Mouse (Mus musculus) liver, postnatal 0 days (tissue): ENCODE results near the gene Spsb1. TPM values are rescaled to one million over a fixed set of nuclear protein-coding genes. Genes with fewer than 3 reads are reported as not detected.
A peak's percentile ranks its signal among the peaks of the same experiment; 100 is the strongest.

Experiments used
- ATAC-seq: fragments of 200-750 bp; cut with Nextera tagmentation; 2 replicates; pipeline ENCODE4 v1.8.0; 2017; ENCODE audit warnings: mild to moderate bottlenecking, moderate library complexity
- DNase-seq: peaks from one replicate; pipeline ENCODE4 v3.0.0-alpha.2; 2016
- H3K27ac ChIP-seq: fragments of 300-500 bp; sonication (generic); 2 replicates; pipeline ENCODE4 v1.5.1; 2014; ENCODE audit warnings: antibody characterized with exemption, moderate library complexity, mild to moderate bottlenecking, low read depth
- H3K27me3 ChIP-seq: fragments of 300-500 bp; sonication (generic); 2 replicates; pipeline ENCODE4 v1.6.1; 2014; ENCODE audit warnings: low read length, control low read depth, mixed read lengths; ENCODE audit not compliant: insufficient read depth
- H3K36me3 ChIP-seq: fragments of 300-500 bp; sonication (generic); replicated peaks from 2 replicates; pipeline ENCODE4 v1.6.1; 2014; ENCODE audit warnings: mild to moderate bottlenecking, control low read depth, low read length, moderate library complexity, mixed read lengths; ENCODE audit not compliant: insufficient read depth
- H3K4me1 ChIP-seq: fragments of 300-500 bp; sonication (generic); 2 replicates; pipeline ENCODE4 v1.6.1; 2014; ENCODE audit warnings: antibody characterized with exemption, mild to moderate bottlenecking, control low read depth; ENCODE audit not compliant: insufficient read depth
- H3K4me2 ChIP-seq: fragments of 300-500 bp; sonication (generic); 2 replicates; pipeline ENCODE4 v1.6.1; 2014; ENCODE audit warnings: low read depth, mild to moderate bottlenecking, low read length, moderate library complexity, mixed read lengths
- H3K4me3 ChIP-seq: fragments of 300-500 bp; sonication (generic); 2 replicates; pipeline ENCODE4 v1.5.1; 2014; ENCODE audit warnings: low read depth, low read length
- H3K9ac ChIP-seq: fragments of 300-500 bp; sonication (generic); replicated peaks from 2 replicates; pipeline ENCODE4 v1.6.1; 2014; ENCODE audit warnings: mild to moderate bottlenecking, moderate library complexity
- H3K9me3 ChIP-seq: fragments of 300-500 bp; sonication (generic); 2 replicates; pipeline ENCODE4 v1.6.1; 2016; ENCODE audit warnings: mild to moderate bottlenecking, control low read depth, low read length, mixed read lengths
- CTCF ChIP-seq: sonication (generic); IDR thresholded peaks from 2 replicates; pipeline ENCODE4 v1.5.1; 2016; ENCODE audit warnings: antibody characterized with exemption, low read depth
- EP300 ChIP-seq: IDR thresholded peaks from 2 replicates; pipeline ENCODE4 v1.6.1; 2016; ENCODE audit warnings: antibody characterized with exemption, low read depth, mild to moderate bottlenecking
- WGBS: fragments of 180-500 bp; shearing (Covaris S2); extraction: QIAGEN DNeasy Blood & Tissue Kit; methylation state at CpG from one replicate; pipeline ENCODE4 v1.1.7; 2014; ENCODE audit not compliant: insufficient replicate concordance; 5-methylcytosine and 5-hydroxymethylcytosine counted together
- polyA plus RNA-seq: library from polyadenylated mRNA; unstranded; fragments of >200 nt; fragmentation: Nextera tagmentation; extraction: Ambion mirVana; gene quantifications from 2 replicates; pipeline ENCODE4 v1.2.1, GENCODE M21; 2015

The Spsb1 gene
- polyA plus RNA-seq, 1 experiment from 2014 or later: 1.7 TPM

DNA sequence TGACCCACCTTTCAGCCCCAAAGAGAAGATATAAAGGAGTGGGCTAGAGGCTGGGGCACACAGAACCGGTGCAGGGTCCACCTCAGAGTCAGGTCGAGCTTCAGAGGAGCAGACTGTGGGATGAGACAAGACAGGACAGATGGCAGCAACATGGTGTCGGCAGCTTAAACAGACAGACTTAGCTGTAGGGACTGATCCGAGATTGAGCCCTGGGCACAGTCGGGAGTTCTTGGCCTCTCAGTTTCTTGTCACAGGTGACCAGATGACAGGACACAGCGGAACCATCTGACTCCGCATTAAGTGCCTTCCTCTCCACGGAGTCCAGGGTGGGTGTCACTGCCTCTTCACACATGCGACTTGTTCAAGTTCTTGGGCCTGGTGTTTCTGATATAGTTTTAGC lies 12.1 kb upstream of the Spsb1 start:
- Histone ChIP-seq H3K27ac (no peak overlapping the region), H3K4me2 (no peak overlapping the region), H3K9me3 (no peaks in the 10 kb centered on the region), H3K9ac (no peak overlapping the region), H3K27me3 (no peaks in the 10 kb centered on the region), H3K36me3 (no peaks in the 10 kb centered on the region), H3K4me1 (peaks cover 9% of the 10 kb centered on the region; the same call in 1 of the 2 replicates), H3K4me3 (no peak overlapping the region)
- 79% methylated on average over 9 of the region's 9 CpGs for WGBS
- no peak for TF ChIP-seq CTCF
- no peak for TF ChIP-seq EP300
- DNase-seq (no peak), ATAC-seq (no peak)

- no peak for DNase-seq
- no peak overlapping the region for H3K4me2 ChIP-seq
- H3K9ac ChIP-seq: no peak overlapping the region
- TF ChIP-seq EP300 (no peak), CTCF (no peak)
- ATAC-seq: 0 out of 2 replicates have a peak, but pooled peaks have one; percentile 7
- H3K36me3 ChIP-seq: no peaks in the 10 kb centered on the region
- no peaks in the 10 kb centered on the region for H3K9me3 ChIP-seq
- peaks cover 9% of the 10 kb centered on the region; the same call in 1 of the 2 replicates for H3K4me1 ChIP-seq
- H3K27me3 ChIP-seq: no peaks in the 10 kb centered on the region
- H3K4me3 ChIP-seq: no peak overlapping the region
- WGBS: 70% methylated on average over 5 of the region's 5 CpGs
- H3K27ac ChIP-seq: no peak overlapping the region
These were observed 11.4 kb upstream of the Spsb1 start for GRCm38 (mm10) chr4:149966252-149966651.

- Histone ChIP-seq H3K4me2 (no peak overlapping the region), H3K4me3 (no peak overlapping the region), H3K4me1 (peaks cover 9% of the 10 kb centered on the region; the same call in 1 of the 2 replicates), H3K9ac (no peak overlapping the region), H3K27me3 (no peaks in the 10 kb centered on the region), H3K27ac (no peak overlapping the region), H3K9me3 (no peaks in the 10 kb centered on the region), H3K36me3 (no peaks in the 10 kb centered on the region)
- TF ChIP-seq EP300 (no peak), CTCF (no peak)
- ATAC-seq: no peak
- 62% methylated on average over 6 of the region's 6 CpGs for WGBS
- DNase-seq: no peak
These were observed 10.8 kb upstream of the Spsb1 start for GRCm38 (mm10) chr4:149965672-149966071.

DNA sequence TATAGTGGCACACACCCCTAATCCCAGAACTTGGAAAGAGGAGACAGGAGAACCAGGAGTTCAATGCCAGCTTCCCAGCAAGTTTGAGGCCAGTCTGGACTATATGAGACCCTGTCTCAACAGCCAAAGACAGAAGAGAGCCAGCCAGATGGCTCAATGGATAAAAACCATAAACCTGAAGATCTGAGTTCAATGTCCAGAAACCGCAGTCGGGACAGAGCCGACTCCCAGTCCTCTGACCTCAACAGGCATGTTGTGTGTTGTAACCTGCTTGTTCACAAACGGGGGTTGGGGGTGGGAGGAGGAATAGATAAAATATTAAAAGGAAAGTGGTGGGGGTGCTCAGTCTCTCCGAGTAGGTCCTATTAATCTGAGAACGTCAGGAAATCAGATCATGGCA lies 10.4 kb upstream of the Spsb1 start:
- Histone ChIP-seq H3K27ac (no peak overlapping the region), H3K4me2 (no peak overlapping the region), H3K9me3 (no peaks in the 10 kb centered on the region), H3K36me3 (no peaks in the 10 kb centered on the region), H3K27me3 (no peaks in the 10 kb centered on the region), H3K9ac (no peak overlapping the region), H3K4me3 (no peak overlapping the region), H3K4me1 (peaks cover 9% of the 10 kb centered on the region; the same call in 1 of the 2 replicates)
- peak; percentile 46; the same call in 1 of the 2 replicates for ATAC-seq
- TF ChIP-seq EP300 (no peak), CTCF (no peak)
- WGBS: 63% methylated on average over 6 of the region's 6 CpGs
- DNase-seq: no peak

- WGBS: 45% methylated on average over 3 of the region's 3 CpGs
- Histone ChIP-seq H3K4me3 (no peak overlapping the region), H3K4me1 (peaks cover 9% of the 10 kb centered on the region; the same call in 1 of the 2 replicates), H3K36me3 (no peaks in the 10 kb centered on the region), H3K9ac (0 out of 2 replicates have a peak overlapping the region, but pooled peaks have one; percentile 7), H3K9me3 (no peaks in the 10 kb centered on the region), H3K27ac (no peak overlapping the region), H3K4me2 (no peak overlapping the region), H3K27me3 (no peaks in the 10 kb centered on the region)
- DNase-seq (no peak), ATAC-seq (no peak)
- TF ChIP-seq CTCF (no peak), EP300 (no peak)
These were observed 9.9 kb upstream of the Spsb1 start for GRCm38 (mm10) chr4:149964770-149965169.

DNA sequence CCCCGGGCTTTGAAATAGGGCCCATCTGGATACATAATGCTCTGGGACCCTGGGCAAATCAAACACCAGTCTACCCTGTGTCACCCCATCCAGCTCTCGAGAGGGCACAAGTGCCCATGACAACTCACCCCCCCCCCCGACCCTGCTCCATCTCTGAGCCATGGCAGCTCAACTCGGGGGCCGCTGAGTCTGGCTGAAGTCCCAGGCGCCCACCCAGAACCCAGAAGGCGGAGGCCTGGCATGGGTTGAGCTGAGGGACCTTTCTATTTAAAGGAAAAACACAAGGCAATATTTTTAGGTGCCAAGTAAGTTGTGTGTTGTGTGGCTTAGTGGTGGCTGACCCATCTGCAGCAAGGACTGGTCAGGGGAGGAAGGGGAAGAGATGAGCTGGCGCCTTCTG lies 9.4 kb upstream of the Spsb1 start:
- TF ChIP-seq EP300 (no peak), CTCF (no peak)
- 85% methylated on average over 8 of the region's 8 CpGs for WGBS

DNA sequence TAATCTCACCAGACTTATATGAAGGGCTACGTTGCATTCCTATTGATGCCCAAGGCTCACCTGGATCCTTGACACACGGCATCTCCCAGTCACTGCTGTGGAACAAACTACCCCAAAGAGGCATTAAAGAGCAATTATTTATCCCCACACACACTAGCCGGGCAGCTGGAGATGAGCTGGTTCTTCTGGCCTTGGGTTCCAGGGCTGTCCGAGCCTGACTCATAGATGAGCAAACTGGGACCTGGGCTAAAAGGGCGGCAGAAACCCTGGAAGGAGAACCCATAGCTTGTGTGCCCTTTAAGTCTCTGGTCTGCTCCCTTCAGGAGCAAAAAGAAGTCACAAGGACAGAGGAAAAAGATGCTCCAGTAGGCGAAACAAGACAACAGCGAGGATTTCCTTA lies 5.5 kb upstream of the Spsb1 start:
- ATAC-seq: no peak
- no peak overlapping the region for H3K4me3 ChIP-seq
- peaks cover 21% of the 10 kb centered on the region for H3K27me3 ChIP-seq
- H3K4me2 ChIP-seq: no peak overlapping the region
- WGBS: 82% methylated on average over 7 of the region's 7 CpGs
- no peaks in the 10 kb centered on the region for H3K36me3 ChIP-seq
- TF ChIP-seq CTCF (no peak), EP300 (no peak)
- peaks cover 9% of the 10 kb centered on the region for H3K4me1 ChIP-seq
- no peaks in the 10 kb centered on the region for H3K9me3 ChIP-seq
- H3K27ac ChIP-seq: no peak overlapping the region
- no peak overlapping the region for H3K9ac ChIP-seq
- DNase-seq: no peak

More for the DNA sequence above, 9.4 kb upstream of the Spsb1 start:
- no peak overlapping the region for H3K27ac ChIP-seq
- no peak for ATAC-seq
- H3K4me3 ChIP-seq: no peak overlapping the region
- H3K4me1 ChIP-seq: peaks cover 9% of the 10 kb centered on the region; the same call in 1 of the 2 replicates
- H3K9me3 ChIP-seq: no peaks in the 10 kb centered on the region
- DNase-seq: no peak
- H3K9ac ChIP-seq: no peak overlapping the region
- H3K4me2 ChIP-seq: no peak overlapping the region
- no peaks in the 10 kb centered on the region for H3K27me3 ChIP-seq
- no peaks in the 10 kb centered on the region for H3K36me3 ChIP-seq
